Mouse (Mus musculus) stomach, embryonic 14.5 days (tissue): Measurements from ENCODE around the gene Nup35. TPM values are rescaled to one million over a fixed set of nuclear protein-coding genes. Genes with fewer than 3 reads are reported as not detected.

Source experiments
- ATAC-seq: fragments of 200-750 bp; cut with Nextera tagmentation; 2 replicates; pipeline ENCODE4 v1.8.0; 2017; ENCODE audit warnings: low read depth, moderate TSS enrichment; ENCODE audit not compliant: insufficient number of reproducible peaks, insufficient read depth, low FRiP score
- H3K27ac ChIP-seq: fragments of 300-500 bp; sonication (generic); 2 replicates; pipeline ENCODE4 v1.5.1; 2014; ENCODE audit warnings: mild to moderate bottlenecking, low read length, moderate library complexity, mixed read lengths
- H3K27me3 ChIP-seq: fragments of 300-500 bp; sonication (generic); 2 replicates; pipeline ENCODE4 v1.6.1; 2014; ENCODE audit warnings: low read length, control low read depth, mixed read lengths; ENCODE audit not compliant: control insufficient read depth, insufficient read depth
- H3K36me3 ChIP-seq: fragments of 300-500 bp; sonication (generic); 2 replicates; pipeline ENCODE4 v1.6.1; 2014; ENCODE audit warnings: mild to moderate bottlenecking, control low read depth, low read length, moderate library complexity, mixed read lengths; ENCODE audit not compliant: control insufficient read depth, insufficient read depth
- H3K4me1 ChIP-seq: fragments of 300-500 bp; sonication (generic); 2 replicates; pipeline ENCODE4 v1.6.1; 2014; ENCODE audit warnings: low read length, control low read depth, mixed read lengths; ENCODE audit not compliant: control insufficient read depth, insufficient read depth
- H3K4me2 ChIP-seq: fragments of 300-500 bp; sonication (generic); replicated peaks from 2 replicates; pipeline ENCODE4 v1.6.1; 2014; ENCODE audit warnings: low read depth, low read length, control low read depth
- H3K4me3 ChIP-seq: fragments of 300-500 bp; sonication (generic); 2 replicates; pipeline ENCODE4 v1.5.1; 2014; ENCODE audit warnings: low read depth, low read length, control low read depth
- H3K9ac ChIP-seq: fragments of 300-500 bp; sonication (generic); replicated peaks from 2 replicates; pipeline ENCODE4 v1.6.1; 2014; ENCODE audit warnings: low read depth, mild to moderate bottlenecking, control low read depth, low read length, moderate library complexity, mixed read lengths
- H3K9me3 ChIP-seq: fragments of 300-500 bp; sonication (generic); 2 replicates; pipeline ENCODE4 v1.6.1; 2016; ENCODE audit warnings: low read depth, low read length, control low read depth; ENCODE audit not compliant: control insufficient read depth
- WGBS: fragments of 180-500 bp; shearing (Covaris S2); extraction: QIAGEN DNeasy Blood & Tissue Kit; methylation state at CpG from one replicate; pipeline ENCODE4 v1.1.7; 2014; 5-methylcytosine and 5-hydroxymethylcytosine counted together
- polyA plus RNA-seq: library from polyadenylated mRNA; unstranded; fragments of >200 nt; fragmentation: Nextera tagmentation; extraction: Ambion mirVana; gene quantifications from 2 replicates; pipeline ENCODE4 v1.2.1, GENCODE M21; 2014

Gene Nup35
- polyA plus RNA-seq, 1 experiment from 2014 or later = 48.7 TPM

- no peak overlapping the region for H3K9ac ChIP-seq
- H3K4me2 ChIP-seq = no peak overlapping the region
- no peaks in the 10 kb centered on the region for H3K27me3 ChIP-seq
- H3K9me3 ChIP-seq = no peaks in the 10 kb centered on the region
- no peak overlapping the region for H3K27ac ChIP-seq
- no peaks in the 10 kb centered on the region for H3K4me1 ChIP-seq
- H3K4me3 ChIP-seq = no peak overlapping the region
- ATAC-seq = no peak
- 97% methylated on average over 2 of the region's 2 CpGs for WGBS
- H3K36me3 ChIP-seq = no peaks in the 10 kb centered on the region
Observed at GRCm38 (mm10) chr2:80662682-80663081, 45.6 kb downstream of the Nup35 start.

- Histone ChIP-seq H3K9ac (no peak overlapping the region), H3K27ac (no peak overlapping the region), H3K4me1 (no peaks in the 10 kb centered on the region), H3K9me3 (no peaks in the 10 kb centered on the region), H3K36me3 (no peaks in the 10 kb centered on the region), H3K4me3 (no peak overlapping the region), H3K27me3 (no peaks in the 10 kb centered on the region), H3K4me2 (no peak overlapping the region)
- no peak for ATAC-seq
- WGBS = 93% methylated on average over 5 of the region's 5 CpGs
Observed at GRCm38 (mm10) chr2:80667396-80667964, 50.4 kb downstream of the Nup35 start.

- Histone ChIP-seq H3K9me3 (no peaks in the 10 kb centered on the region), H3K27ac (no peak overlapping the region), H3K9ac (no peak overlapping the region), H3K4me1 (no peaks in the 10 kb centered on the region), H3K36me3 (no peaks in the 10 kb centered on the region), H3K4me2 (no peak overlapping the region), H3K27me3 (no peaks in the 10 kb centered on the region), H3K4me3 (no peak overlapping the region)
- WGBS = 70% methylated on average over 11 of the region's 11 CpGs
- ATAC-seq = no peak
Observed at GRCm38 (mm10) chr2:80669868-80670666, 53.0 kb downstream of the Nup35 start.

DNA sequence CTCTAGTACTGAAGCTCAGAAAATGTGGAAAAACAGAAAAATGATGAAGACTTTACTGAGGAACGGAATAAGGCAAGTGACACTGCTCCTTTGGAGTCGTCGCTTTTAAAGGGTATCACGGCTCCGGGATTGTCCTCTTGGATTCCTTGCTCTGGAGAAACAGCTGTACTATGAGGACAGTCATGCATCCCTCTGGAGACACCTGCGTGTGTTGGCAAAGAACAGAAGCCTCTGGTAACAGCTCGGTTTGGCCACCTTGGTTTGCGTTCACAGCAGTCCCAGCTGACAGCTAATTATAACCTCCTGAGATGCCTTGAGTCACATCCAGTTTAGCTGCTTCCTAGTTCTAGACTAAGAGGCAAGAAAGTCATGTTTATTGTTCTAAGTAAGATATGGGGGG is 61.8 kb downstream of the Nup35 start:
- Histone ChIP-seq H3K27ac (no peak overlapping the region), H3K9ac (no peak overlapping the region), H3K27me3 (no peaks in the 10 kb centered on the region), H3K4me3 (no peak overlapping the region), H3K9me3 (no peaks in the 10 kb centered on the region), H3K4me1 (no peaks in the 10 kb centered on the region), H3K4me2 (no peak overlapping the region), H3K36me3 (no peaks in the 10 kb centered on the region)
- 90% methylated on average over 8 of the region's 8 CpGs for WGBS
- no peak for ATAC-seq

GRCm38 (mm10) chr2:80683727-80684239 is 66.7 kb downstream of the Nup35 start:
- H3K27me3 ChIP-seq = no peaks in the 10 kb centered on the region
- no peak overlapping the region for H3K9ac ChIP-seq
- WGBS = 77% methylated on average over 6 of the region's 6 CpGs
- H3K4me1 ChIP-seq = no peaks in the 10 kb centered on the region
- H3K9me3 ChIP-seq = no peaks in the 10 kb centered on the region
- no peak for ATAC-seq
- no peak overlapping the region for H3K4me3 ChIP-seq
- H3K36me3 ChIP-seq = no peaks in the 10 kb centered on the region
- H3K4me2 ChIP-seq = no peak overlapping the region
- H3K27ac ChIP-seq = no peak overlapping the region

GRCm38 (mm10) chr2:80684396-80685071 is 67.5 kb downstream of the Nup35 start:
- no peak overlapping the region for H3K4me3 ChIP-seq
- H3K9me3 ChIP-seq = no peaks in the 10 kb centered on the region
- H3K36me3 ChIP-seq = no peaks in the 10 kb centered on the region
- H3K27me3 ChIP-seq = no peaks in the 10 kb centered on the region
- no peaks in the 10 kb centered on the region for H3K4me1 ChIP-seq
- H3K4me2 ChIP-seq = no peak overlapping the region
- WGBS = 72% methylated on average over 6 of the region's 6 CpGs
- ATAC-seq = no peak
- no peak overlapping the region for H3K9ac ChIP-seq
- H3K27ac ChIP-seq = no peak overlapping the region

GRCm38 (mm10) chr2:80688261-80688660 is 71.2 kb downstream of the Nup35 start:
- 46% methylated on average over 4 of the region's 4 CpGs for WGBS
- H3K4me3 ChIP-seq = no peak overlapping the region
- H3K4me2 ChIP-seq = no peak overlapping the region
- ATAC-seq = no peak
- no peaks in the 10 kb centered on the region for H3K36me3 ChIP-seq
- H3K4me1 ChIP-seq = no peaks in the 10 kb centered on the region
- H3K9ac ChIP-seq = no peak overlapping the region
- H3K27ac ChIP-seq = no peak overlapping the region
- no peaks in the 10 kb centered on the region for H3K27me3 ChIP-seq
- H3K9me3 ChIP-seq = no peaks in the 10 kb centered on the region

DNA sequence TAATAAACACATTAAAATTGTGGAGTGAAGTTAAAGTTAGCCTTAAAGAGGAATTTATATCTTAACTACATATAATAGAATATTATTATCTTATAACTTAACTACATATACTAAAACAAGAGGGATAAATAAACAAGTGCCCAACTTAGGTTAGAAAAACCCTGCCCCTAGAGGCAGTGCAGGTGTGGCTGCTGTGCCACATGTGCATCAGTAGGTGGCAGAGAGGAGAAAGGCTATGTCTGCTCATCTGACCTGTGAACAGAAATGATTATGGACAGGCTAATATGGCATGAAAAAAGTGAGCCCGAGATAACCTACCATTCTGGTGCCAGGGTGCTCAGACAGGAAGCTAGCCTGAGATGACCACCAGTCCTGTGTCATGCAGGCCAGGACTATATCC is 90.4 kb downstream of the Nup35 start:
- no peaks in the 10 kb centered on the region for H3K4me1 ChIP-seq
- WGBS = 80% methylated on average over 1 of the region's 1 CpGs
- H3K27ac ChIP-seq = no peak overlapping the region
- ATAC-seq = no peak
- no peak overlapping the region for H3K4me3 ChIP-seq
- H3K9me3 ChIP-seq = no peaks in the 10 kb centered on the region
- H3K27me3 ChIP-seq = no peaks in the 10 kb centered on the region
- H3K36me3 ChIP-seq = no peaks in the 10 kb centered on the region
- H3K4me2 ChIP-seq = no peak overlapping the region
- H3K9ac ChIP-seq = no peak overlapping the region
